Mouse (Mus musculus): Measurements from ENCODE around the gene Ccdc13. TPM values are rescaled to one million over a fixed set of nuclear protein-coding genes. Genes with fewer than 3 reads are reported as not detected.

Ccdc13 gene
- polyA plus RNA-seq, 1 experiment from 2014 or later, result 0.56 TPM

DNA sequence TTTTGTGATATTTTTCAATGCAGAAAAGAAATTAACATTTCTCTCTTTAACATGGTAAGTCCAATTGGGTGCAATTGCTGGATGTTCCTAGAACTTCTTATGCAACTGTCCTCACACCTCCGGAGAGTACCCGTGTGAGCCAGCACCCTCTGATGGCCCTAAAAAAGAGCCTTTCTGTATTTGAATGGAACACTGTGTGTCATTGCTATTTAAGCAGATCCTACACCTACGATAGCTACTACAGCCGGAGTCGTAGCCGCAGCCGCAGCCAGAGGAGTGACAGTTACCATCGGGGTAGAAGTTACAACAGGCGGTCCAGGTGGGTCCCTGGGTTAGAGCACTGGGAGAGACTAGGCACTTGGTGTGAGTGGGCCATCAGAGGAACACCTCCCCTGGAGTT lies 86.5 kb downstream of the Ccdc13 start:
- H3K9me3 ChIP-seq (replicated peaks; ENCODE audit: control insufficient read depth, low read length), result no peaks in the 10 kb centered on the region
- H3K27me3 ChIP-seq (ENCODE audit: control insufficient read depth, insufficient read depth, low read length), result no peaks in the 10 kb centered on the region
- no peak overlapping the region for H3K4me3 ChIP-seq (replicated peaks; ENCODE audit: low read length)
- peaks cover 24% of the 10 kb centered on the region for H3K36me3 ChIP-seq (ENCODE audit: control insufficient read depth, insufficient read depth, low read length)
- no peak overlapping the region for H3K27ac ChIP-seq (ENCODE audit: low read length)
- 93% methylated on average over 9 of the region's 9 CpGs for WGBS
- ATAC-seq (ENCODE audit: insufficient read depth, low FRiP score), result no peak
- H3K4me2 ChIP-seq (ENCODE audit: low read depth, low read length), result no peak overlapping the region
- no peak overlapping the region for H3K9ac ChIP-seq (ENCODE audit: low read length)
- H3K4me1 ChIP-seq (ENCODE audit: control insufficient read depth, insufficient read depth, low read length), result no peaks in the 10 kb centered on the region

Other genes starting within 250 kb of the Ccdc13 start
- 0.41 TPM in 1 of 2 replicates, not detected in the other for gene Lyzl4, start 197.4 kb downstream of the Ccdc13 start, polyA plus RNA-seq (2015; fragmentation: Nextera tagmentation; extraction: Ambion mirVana)
- gene Vipr1, start 196.7 kb downstream of the Ccdc13 start, polyA plus RNA-seq (2015; fragmentation: Nextera tagmentation; extraction: Ambion mirVana), result 0.82 and 1.0 TPM in 2 replicates
- 8.8 and 9.4 TPM in 2 replicates for gene Sec22c, start 134.0 kb downstream of the Ccdc13 start, polyA plus RNA-seq (2015; fragmentation: Nextera tagmentation; extraction: Ambion mirVana)
- gene Ss18l2, start 129.1 kb downstream of the Ccdc13 start, polyA plus RNA-seq (2015; fragmentation: Nextera tagmentation; extraction: Ambion mirVana), result 103 and 112 TPM in 2 replicates
- 54.7 and 55.6 TPM in 2 replicates for gene Nktr, start 120.3 kb downstream of the Ccdc13 start, polyA plus RNA-seq (2015; fragmentation: Nextera tagmentation; extraction: Ambion mirVana)
- 7.9 and 8.0 TPM in 2 replicates for gene Zfp651, start 80.1 kb downstream of the Ccdc13 start, polyA plus RNA-seq (2015; fragmentation: Nextera tagmentation; extraction: Ambion mirVana)
- gene Klhl40, start 61.9 kb downstream of the Ccdc13 start, polyA plus RNA-seq (2015; fragmentation: Nextera tagmentation; extraction: Ambion mirVana), result 0.45 and 8.0 TPM in 2 replicates
- 2.2 and 4.3 TPM in 2 replicates for gene Hhatl, start 47.0 kb downstream of the Ccdc13 start, polyA plus RNA-seq (2015; fragmentation: Nextera tagmentation; extraction: Ambion mirVana)
- gene Higd1a, start 18.9 kb upstream of the Ccdc13 start, polyA plus RNA-seq (2015; fragmentation: Nextera tagmentation; extraction: Ambion mirVana), result 293 and 317 TPM in 2 replicates
- 0.45 and 0.63 TPM in 2 replicates for gene Ackr2, start 58.9 kb upstream of the Ccdc13 start, polyA plus RNA-seq (2015; fragmentation: Nextera tagmentation; extraction: Ambion mirVana)
- 0.35 and 0.37 TPM in 2 replicates for gene Cyp8b1, start 76.8 kb upstream of the Ccdc13 start, polyA plus RNA-seq (2015; fragmentation: Nextera tagmentation; extraction: Ambion mirVana)
- gene Fam198a, start 111.5 kb upstream of the Ccdc13 start, polyA plus RNA-seq (2015; fragmentation: Nextera tagmentation; extraction: Ambion mirVana), result 5.8 and 6.7 TPM in 2 replicates
- gene Pomgnt2, start 157.6 kb upstream of the Ccdc13 start, polyA plus RNA-seq (2015; fragmentation: Nextera tagmentation; extraction: Ambion mirVana), result 15.6 and 16.2 TPM in 2 replicates